Mouse (Mus musculus): ENCODE results near the gene Gm49336.

DNA sequence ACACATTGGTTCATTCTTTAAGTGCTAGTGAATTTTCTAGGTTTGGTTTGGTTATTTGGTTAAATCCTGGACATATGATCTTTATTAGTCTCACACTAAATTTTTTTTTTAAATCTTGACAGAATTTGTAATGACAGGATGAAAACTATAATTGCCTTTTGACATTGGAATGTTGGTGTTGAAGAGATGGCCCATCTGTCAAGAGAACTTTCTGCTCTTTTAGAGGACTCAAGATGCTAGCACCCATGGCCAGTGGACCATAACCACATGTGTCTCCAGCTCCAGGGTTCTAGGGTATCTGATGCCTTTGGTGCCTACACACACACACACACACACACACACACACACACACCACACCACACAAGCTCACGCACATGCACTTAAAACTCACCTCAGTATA lies 6.5 kb upstream of the Gm49336 start:
- no peak for TF ChIP-seq GATA1 (IDR thresholded peaks at IDR 0.05; ENCODE audit: borderline replicate concordance, low read length)
- no peak for TF ChIP-seq FLI1 (IDR thresholded peaks at IDR 0.05; ENCODE audit: low read length)
